Mouse (Mus musculus): ENCODE measurements around the gene Dapk3. TPM values are rescaled to one million over a fixed set of nuclear protein-coding genes. Genes with fewer than 3 reads are reported as not detected.

Dapk3 gene
- total and polyA plus RNA-seq, 3 experiments: 34.2 to 69.8 (median 40.8) TPM

GRCm38 (mm10) chr10:81137252-81138130, 45.3 kb upstream of the Dapk3 start:
- H3K4me1 ChIP-seq (ENCODE audit: insufficient read depth, low read depth, low read length): peaks cover 63% of the 10 kb centered on the region
- H3K9me3 ChIP-seq (replicated peaks): no peaks in the 10 kb centered on the region
- TF ChIP-seq TAL1 (conservative IDR thresholded peaks at IDR 0.05; ENCODE audit: low read depth, low read length) (no peak), GATA2 (IDR thresholded peaks at IDR 0.05; ENCODE audit: borderline replicate concordance, low read depth, low read length) (no peak)
- H3K27me3 ChIP-seq (ENCODE audit: insufficient read depth, low read length): no peaks in the 10 kb centered on the region
- DNase-seq (ENCODE audit: low spot score) (peak; percentile 93), ATAC-seq (ENCODE audit: extremely low read depth, insufficient number of reproducible peaks, low FRiP score, poor library complexity, severe bottlenecking) (peak; percentile 81)
- H3K36me3 ChIP-seq (replicated peaks): peaks cover 41% of the 10 kb centered on the region
- peak overlapping the region; percentile 79 for H3K4me3 ChIP-seq (ENCODE audit: low read depth, low read length)

GRCm38 (mm10) chr10:81138131-81138782, 44.5 kb upstream of the Dapk3 start:
- ATAC-seq (ENCODE audit: extremely low read depth, insufficient number of reproducible peaks, low FRiP score, poor library complexity, severe bottlenecking): no peak
- peaks cover 49% of the 10 kb centered on the region for H3K36me3 ChIP-seq (replicated peaks)

GRCm38 (mm10) chr10:81138821-81139528, 43.8 kb upstream of the Dapk3 start:
- Histone ChIP-seq H3K36me3 (replicated peaks) (peaks cover 56% of the 10 kb centered on the region), H3K27me3 (ENCODE audit: insufficient read depth, low read length) (no peaks in the 10 kb centered on the region), H3K9me3 (replicated peaks) (peaks cover 6% of the 10 kb centered on the region), H3K4me3 (ENCODE audit: low read depth, low read length) (peak overlapping the region; percentile 79), H3K4me1 (ENCODE audit: insufficient read depth, low read depth, low read length) (peaks cover 75% of the 10 kb centered on the region)
- DNase-seq (ENCODE audit: low spot score) (no peak), ATAC-seq (ENCODE audit: extremely low read depth, insufficient number of reproducible peaks, low FRiP score, poor library complexity, severe bottlenecking) (no peak)
- TF ChIP-seq GATA1 (IDR thresholded peaks at IDR 0.05; ENCODE audit: borderline replicate concordance, low read length) (no peak), GATA2 (IDR thresholded peaks at IDR 0.05; ENCODE audit: borderline replicate concordance, low read depth, low read length) (no peak), CTCF (IDR thresholded peaks at IDR 0.05; ENCODE audit: low read depth, low read length) (no peak), POLR2AphosphoS5 (IDR thresholded peaks at IDR 0.05; ENCODE audit: insufficient replicate concordance, low read depth, low read length) (no peak), TAL1 (conservative IDR thresholded peaks at IDR 0.05; ENCODE audit: low read depth, low read length) (no peak)

More at GRCm38 (mm10) chr10:81138131-81138782, 44.5 kb upstream of the Dapk3 start:
- peak; percentile 74 for DNase-seq (ENCODE audit: low spot score)
- Histone ChIP-seq H3K4me3 (ENCODE audit: low read depth, low read length) (peak overlapping the region; percentile 79), H3K9me3 (replicated peaks) (peaks cover under 1% of the 10 kb centered on the region; the same call in 1 of the 2 replicates), H3K4me1 (ENCODE audit: insufficient read depth, low read depth, low read length) (peaks cover 70% of the 10 kb centered on the region), H3K27me3 (ENCODE audit: insufficient read depth, low read length) (no peaks in the 10 kb centered on the region)
- TF ChIP-seq POLR2AphosphoS5 (IDR thresholded peaks at IDR 0.05; ENCODE audit: insufficient replicate concordance, low read depth, low read length) (no peak), TAL1 (conservative IDR thresholded peaks at IDR 0.05; ENCODE audit: low read depth, low read length) (no peak), GATA2 (IDR thresholded peaks at IDR 0.05; ENCODE audit: borderline replicate concordance, low read depth, low read length) (no peak), GATA1 (IDR thresholded peaks at IDR 0.05; ENCODE audit: borderline replicate concordance, low read length) (no peak), CTCF (IDR thresholded peaks at IDR 0.05; ENCODE audit: low read depth, low read length) (no peak)

GRCm38 (mm10) chr10:81139529-81139846, 43.3 kb upstream of the Dapk3 start:
- no peak for ATAC-seq (ENCODE audit: extremely low read depth, insufficient number of reproducible peaks, low FRiP score, poor library complexity, severe bottlenecking)

GRCm38 (mm10) chr10:81140005-81140404, 42.8 kb upstream of the Dapk3 start:
- DNase-seq (ENCODE audit: low spot score) (no peak), ATAC-seq (ENCODE audit: extremely low read depth, insufficient number of reproducible peaks, low FRiP score, poor library complexity, severe bottlenecking) (no peak)
- no peaks in the 10 kb centered on the region for H3K27me3 ChIP-seq (ENCODE audit: insufficient read depth, low read length)
- H3K4me1 ChIP-seq (ENCODE audit: insufficient read depth, low read depth, low read length): peaks cover 75% of the 10 kb centered on the region
- peaks cover 11% of the 10 kb centered on the region for H3K9me3 ChIP-seq (replicated peaks)
- TF ChIP-seq GATA1 (IDR thresholded peaks at IDR 0.05; ENCODE audit: borderline replicate concordance, low read length) (no peak), GATA2 (IDR thresholded peaks at IDR 0.05; ENCODE audit: borderline replicate concordance, low read depth, low read length) (no peak), TAL1 (conservative IDR thresholded peaks at IDR 0.05; ENCODE audit: low read depth, low read length) (no peak), CTCF (IDR thresholded peaks at IDR 0.05; ENCODE audit: low read depth, low read length) (no peak), POLR2AphosphoS5 (IDR thresholded peaks at IDR 0.05; ENCODE audit: insufficient replicate concordance, low read depth, low read length) (no peak)
- peaks cover 66% of the 10 kb centered on the region for H3K36me3 ChIP-seq (replicated peaks)
- peak overlapping the region; percentile 79 for H3K4me3 ChIP-seq (ENCODE audit: low read depth, low read length)

More at GRCm38 (mm10) chr10:81139529-81139846, 43.3 kb upstream of the Dapk3 start:
- Histone ChIP-seq H3K9me3 (replicated peaks) (peaks cover 11% of the 10 kb centered on the region), H3K4me1 (ENCODE audit: insufficient read depth, low read depth, low read length) (peaks cover 75% of the 10 kb centered on the region), H3K4me3 (ENCODE audit: low read depth, low read length) (peak overlapping the region; percentile 79), H3K36me3 (replicated peaks) (peaks cover 61% of the 10 kb centered on the region), H3K27me3 (ENCODE audit: insufficient read depth, low read length) (no peaks in the 10 kb centered on the region)
- TF ChIP-seq GATA2 (IDR thresholded peaks at IDR 0.05; ENCODE audit: borderline replicate concordance, low read depth, low read length) (no peak), CTCF (IDR thresholded peaks at IDR 0.05; ENCODE audit: low read depth, low read length) (no peak), GATA1 (IDR thresholded peaks at IDR 0.05; ENCODE audit: borderline replicate concordance, low read length) (no peak), POLR2AphosphoS5 (IDR thresholded peaks at IDR 0.05; ENCODE audit: insufficient replicate concordance, low read depth, low read length) (no peak), TAL1 (conservative IDR thresholded peaks at IDR 0.05; ENCODE audit: low read depth, low read length) (no peak)
- DNase-seq (ENCODE audit: low spot score): no peak

Data from G1E (cell line).